Mouse (Mus musculus): ENCODE measurements around the gene Cpeb3.
"Not testable (repeated sequence)": the region's sequence is repeated elsewhere in the genome, so short reads cannot be mapped to it uniquely, and the experiment has no call there.

Cpeb3 gene

DNA sequence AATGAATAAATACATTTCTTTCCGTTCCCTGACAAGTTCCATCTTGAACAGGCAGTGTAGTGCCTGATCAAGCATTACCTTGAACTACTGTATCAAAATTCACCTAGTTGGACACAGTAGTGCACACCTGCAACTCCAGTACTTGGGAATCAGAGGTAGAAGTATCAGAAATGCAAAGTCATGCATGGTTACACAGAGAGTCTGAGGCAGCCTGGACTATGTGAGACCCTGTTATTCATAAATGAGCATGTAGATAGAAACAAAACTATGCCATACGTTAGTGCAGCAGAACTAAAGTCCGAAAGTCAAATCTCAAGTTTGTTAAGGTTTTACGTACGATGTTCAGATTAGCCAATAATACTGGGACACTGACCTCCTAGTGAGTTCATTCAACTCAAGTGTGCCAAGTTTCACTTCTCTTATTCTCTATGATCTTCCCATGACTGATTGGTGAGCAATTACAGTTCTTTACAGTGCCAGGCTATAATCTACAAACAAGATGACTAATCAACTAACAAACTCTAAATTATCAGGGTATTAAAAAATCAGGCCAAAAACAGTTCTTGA is 51.5 kb downstream of the Cpeb3 start:
- no peak for DNase-seq (ENCODE audit: low spot score in 2 of 2)

DNA sequence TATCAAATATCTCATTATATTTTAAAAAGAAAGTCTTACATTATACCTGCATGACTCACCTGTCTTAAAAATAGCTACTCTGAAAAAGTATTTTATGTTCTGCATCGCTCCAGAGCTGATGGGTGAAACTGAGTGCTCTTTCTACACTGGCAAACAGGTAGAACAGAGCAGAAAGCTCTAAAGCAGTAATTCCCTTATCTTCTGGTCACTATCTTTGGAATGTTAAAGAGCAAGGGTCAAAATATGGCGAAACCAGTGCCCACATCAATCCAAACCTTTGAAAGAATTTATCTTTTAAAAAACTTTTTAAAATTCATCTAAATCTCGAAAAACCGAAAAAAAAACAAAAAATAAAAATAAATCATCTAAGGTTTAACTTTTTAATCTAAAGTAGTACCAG is 52.4 kb downstream of the Cpeb3 start:
- no peak for DNase-seq (ENCODE audit: low spot score in 2 of 2)

- no peak for DNase-seq (ENCODE audit: low spot score in 2 of 2)
Observed at GRCm38 (mm10) chr19:37147145-37147544, 61.3 kb downstream of the Cpeb3 start.

DNA sequence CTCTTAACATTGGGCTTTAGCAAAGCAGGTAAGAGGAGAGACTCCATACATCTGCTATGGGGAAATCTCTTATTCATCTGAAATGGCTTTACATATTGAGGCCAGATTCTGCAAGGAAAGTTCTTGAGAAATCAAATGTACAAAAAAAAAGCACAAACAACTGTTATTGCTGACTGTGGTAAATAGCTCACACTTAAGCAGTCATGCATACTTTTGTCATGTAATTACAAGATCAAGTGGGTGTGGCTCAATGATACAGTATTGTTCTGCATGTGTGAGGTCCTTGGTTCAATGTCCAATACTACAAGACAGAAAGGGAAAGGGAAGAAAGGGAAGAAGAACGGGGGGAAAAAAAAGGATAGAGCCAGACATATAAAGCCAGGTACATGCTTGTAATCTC is 62.6 kb downstream of the Cpeb3 start:
- no peak for DNase-seq (ENCODE audit: low spot score in 2 of 2)

DNA sequence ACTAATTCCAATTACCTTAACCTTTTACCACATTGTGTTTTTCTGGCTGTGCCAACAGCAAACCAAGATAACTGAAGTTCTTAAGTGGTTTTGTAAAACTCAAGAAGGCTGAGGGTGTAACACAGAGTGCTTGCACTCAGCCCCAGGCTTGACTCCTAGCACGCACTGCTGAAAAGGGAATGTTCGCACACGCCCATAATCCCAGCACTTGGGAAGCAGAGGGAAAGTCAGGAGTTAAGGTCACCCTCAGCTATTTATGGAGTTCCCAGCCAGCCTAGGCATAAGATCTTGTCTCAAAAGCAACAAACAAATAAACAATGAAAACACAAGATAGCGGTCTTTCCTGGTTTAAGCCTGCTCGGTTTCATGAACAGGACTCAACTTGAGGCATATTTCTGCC is 63.0 kb downstream of the Cpeb3 start:
- no peak for DNase-seq (ENCODE audit: low spot score in 2 of 2)

- DNase-seq (ENCODE audit: low spot score in 2 of 2) = no peak
Observed at GRCm38 (mm10) chr19:37141623-37142022, 66.8 kb downstream of the Cpeb3 start.

GRCm38 (mm10) chr19:37137133-37137532 is 71.3 kb downstream of the Cpeb3 start:
- DNase-seq (ENCODE audit: low spot score in 2 of 2) = no peak

DNA sequence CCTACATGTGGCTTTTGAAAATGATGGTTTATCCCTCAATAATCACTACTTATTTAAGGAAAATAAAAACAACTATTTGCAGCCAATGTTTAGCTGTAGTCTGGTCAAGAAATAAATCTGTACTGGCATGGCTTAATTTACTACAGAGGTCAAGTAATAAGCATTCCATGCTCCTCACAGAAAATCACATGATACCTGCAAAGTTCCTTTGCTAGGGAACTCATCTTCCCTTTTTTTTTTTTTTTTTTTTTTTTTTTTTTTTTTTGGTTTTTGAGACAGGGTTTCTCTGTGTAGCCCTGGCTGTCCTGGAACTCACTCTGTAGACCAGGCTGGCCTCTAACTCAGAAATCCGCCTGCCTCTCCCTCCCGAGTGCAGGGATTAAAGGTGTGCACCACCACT is 72.9 kb downstream of the Cpeb3 start:
- not testable (repeated sequence) for DNase-seq (ENCODE audit: low spot score in 2 of 2)

DNA sequence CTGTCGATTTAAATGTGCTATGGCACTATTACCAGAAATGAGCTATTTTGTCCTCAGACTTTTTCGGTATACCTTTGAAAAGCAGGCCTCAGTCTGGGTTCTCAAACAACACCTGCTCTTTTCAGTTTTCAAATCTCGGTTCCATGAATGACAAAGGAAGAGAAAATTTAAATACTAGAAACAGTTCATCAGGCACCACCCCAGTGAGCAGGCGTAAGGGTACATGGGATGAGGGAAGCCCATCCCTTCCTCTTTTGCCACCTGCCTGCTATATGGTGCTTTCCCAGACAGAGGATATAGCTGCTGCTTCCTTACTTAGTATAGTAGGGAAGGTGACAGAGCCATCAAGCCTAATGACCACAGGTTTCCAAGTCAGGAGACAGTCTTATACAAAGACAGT is 74.7 kb downstream of the Cpeb3 start:
- DNase-seq (ENCODE audit: low spot score in 2 of 2) = no peak

- DNase-seq (ENCODE audit: low spot score in 2 of 2) = no peak
Observed at GRCm38 (mm10) chr19:37131660-37132059, 76.7 kb downstream of the Cpeb3 start.

GRCm38 (mm10) chr19:37128461-37128860 is 79.9 kb downstream of the Cpeb3 start:
- no peak for DNase-seq (ENCODE audit: low spot score in 2 of 2)

DNA sequence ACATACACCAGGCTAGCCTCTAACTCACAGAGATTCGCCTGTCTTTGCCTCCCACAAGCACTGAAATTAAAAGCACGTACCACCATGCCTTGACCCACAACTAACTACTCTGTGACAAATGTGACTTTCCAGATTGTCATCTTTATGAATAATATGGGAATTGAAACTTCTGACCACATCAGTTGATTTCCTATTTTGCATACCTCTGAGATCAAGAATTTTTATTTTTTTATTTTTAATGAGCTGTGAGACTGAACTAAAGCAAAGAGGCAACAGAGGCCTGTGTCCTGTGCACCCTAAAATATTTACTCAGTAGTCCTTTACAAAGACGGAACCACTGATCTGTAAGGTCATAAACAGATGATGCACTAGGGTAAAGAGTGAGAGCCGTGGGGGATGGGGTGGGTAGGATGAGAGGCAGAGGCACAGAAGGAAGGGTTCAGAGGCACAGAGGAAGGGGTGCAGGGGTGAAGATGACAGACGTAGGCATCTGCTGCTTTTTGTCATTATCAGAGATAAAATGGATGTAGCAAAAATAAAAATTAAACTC is 81.3 kb downstream of the Cpeb3 start:
- no peak for DNase-seq (ENCODE audit: low spot score in 2 of 2)

DNA sequence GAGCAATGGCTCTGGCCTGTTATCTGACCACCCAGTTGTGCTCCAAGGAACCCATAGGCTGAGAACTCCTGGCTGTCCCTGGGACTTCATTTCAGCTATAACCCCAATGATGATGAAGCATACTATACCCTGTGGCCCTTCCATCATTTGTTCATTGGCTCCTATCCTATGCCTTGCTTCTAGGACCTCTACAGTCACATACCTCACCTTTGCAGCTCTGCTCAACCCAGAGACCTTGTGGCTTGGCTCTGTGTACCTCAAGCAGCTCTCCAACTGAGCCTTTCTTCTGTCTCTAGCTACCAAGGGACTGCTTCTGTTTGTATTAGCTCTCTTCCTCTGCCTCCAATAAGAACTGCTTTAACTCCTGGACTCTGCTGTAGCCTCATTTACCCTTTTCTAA is 83.4 kb downstream of the Cpeb3 start:
- DNase-seq (ENCODE audit: low spot score in 2 of 2) = no peak

GRCm38 (mm10) chr19:37119281-37119680 is 89.1 kb downstream of the Cpeb3 start:
- no peak for DNase-seq (ENCODE audit: low spot score in 2 of 2)

DNA sequence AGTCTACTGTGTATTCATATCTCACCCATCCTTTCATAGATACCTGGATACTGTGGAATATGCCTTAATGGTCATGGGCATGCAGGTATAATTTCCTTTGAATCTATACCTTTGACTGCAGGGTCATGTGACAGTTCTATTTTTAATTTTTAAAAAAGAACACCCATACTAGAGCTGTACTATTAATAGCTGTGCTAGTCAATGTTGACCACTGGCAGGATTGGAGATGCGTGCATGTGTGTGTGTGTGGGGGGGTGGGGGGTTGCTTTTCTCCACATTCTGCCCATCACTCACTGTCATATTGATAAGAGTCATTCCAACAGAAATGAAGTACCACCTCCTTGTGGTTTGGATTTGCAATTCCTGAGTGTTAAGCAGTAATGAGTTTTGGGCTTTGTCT is 92.6 kb downstream of the Cpeb3 start:
- DNase-seq (ENCODE audit: low spot score in 2 of 2) = no peak

DNA sequence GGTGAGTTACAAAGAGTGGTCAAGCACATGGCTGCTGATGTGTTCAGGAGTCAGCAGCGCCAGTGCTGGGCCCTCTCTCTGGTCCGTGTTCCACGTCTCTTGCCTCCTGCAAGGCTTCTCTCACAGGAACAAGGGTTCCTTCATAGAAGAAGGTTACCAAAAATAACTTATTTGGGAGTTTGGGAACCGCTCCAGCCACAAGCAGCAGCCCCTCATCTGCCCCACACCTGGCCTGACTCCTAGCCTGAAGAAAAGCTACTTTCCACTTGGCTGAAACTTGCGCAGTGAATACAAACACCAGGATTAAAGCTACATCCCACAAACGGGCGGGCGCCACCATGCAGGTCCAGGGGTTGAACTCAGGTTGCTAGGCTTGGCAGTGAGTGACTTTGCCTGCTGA is 93.0 kb downstream of the Cpeb3 start:
- DNase-seq (ENCODE audit: low spot score in 2 of 2) = no peak

GRCm38 (mm10) chr19:37111831-37112230 is 96.6 kb downstream of the Cpeb3 start:
- DNase-seq (ENCODE audit: low spot score in 2 of 2) = no peak

GRCm38 (mm10) chr19:37110494-37110893 is 97.9 kb downstream of the Cpeb3 start:
- no peak for DNase-seq (ENCODE audit: low spot score in 2 of 2)

- no peak for DNase-seq (ENCODE audit: low spot score in 2 of 2)
Observed at GRCm38 (mm10) chr19:37109853-37110252, 98.5 kb downstream of the Cpeb3 start.

GRCm38 (mm10) chr19:37100689-37101088 is 107.7 kb downstream of the Cpeb3 start:
- no peak for DNase-seq (ENCODE audit: low spot score in 2 of 2)

DNA sequence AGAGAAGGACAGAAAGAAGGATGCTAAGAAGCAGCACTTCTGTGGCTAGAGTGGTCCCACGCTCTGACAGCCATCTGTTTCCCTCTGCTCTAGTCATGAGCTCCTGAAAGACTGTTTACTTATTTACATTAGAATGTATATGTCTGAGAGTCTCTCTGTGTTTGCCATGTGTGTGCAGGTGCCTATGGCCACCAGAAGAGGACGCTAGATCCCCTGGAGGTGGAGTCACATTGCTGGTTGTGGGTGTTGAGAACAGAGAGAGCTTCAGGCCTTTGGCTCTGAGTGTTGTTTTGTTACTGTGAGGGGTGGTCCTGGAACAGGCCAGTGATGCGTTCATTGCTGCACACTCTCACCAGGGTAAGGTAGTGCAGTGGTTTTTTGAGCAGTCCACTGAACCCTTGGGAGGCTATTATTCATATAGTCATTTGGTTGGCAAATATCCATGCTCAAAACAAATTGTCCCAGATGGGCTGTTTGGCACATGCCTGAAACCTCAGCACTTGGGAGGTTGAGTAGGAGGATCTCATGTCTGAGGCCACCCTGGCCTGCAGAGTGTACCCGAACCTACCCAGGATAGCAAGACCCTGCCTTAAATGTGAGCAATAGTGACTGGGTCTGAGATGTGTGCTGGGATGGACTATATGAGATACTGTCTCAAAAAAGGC is 112.6 kb downstream of the Cpeb3 start:
- DNase-seq (ENCODE audit: low spot score in 2 of 2) = no peak

GRCm38 (mm10) chr19:37093181-37093580 is 115.2 kb downstream of the Cpeb3 start:
- DNase-seq (ENCODE audit: low spot score in 2 of 2) = no peak

DNA sequence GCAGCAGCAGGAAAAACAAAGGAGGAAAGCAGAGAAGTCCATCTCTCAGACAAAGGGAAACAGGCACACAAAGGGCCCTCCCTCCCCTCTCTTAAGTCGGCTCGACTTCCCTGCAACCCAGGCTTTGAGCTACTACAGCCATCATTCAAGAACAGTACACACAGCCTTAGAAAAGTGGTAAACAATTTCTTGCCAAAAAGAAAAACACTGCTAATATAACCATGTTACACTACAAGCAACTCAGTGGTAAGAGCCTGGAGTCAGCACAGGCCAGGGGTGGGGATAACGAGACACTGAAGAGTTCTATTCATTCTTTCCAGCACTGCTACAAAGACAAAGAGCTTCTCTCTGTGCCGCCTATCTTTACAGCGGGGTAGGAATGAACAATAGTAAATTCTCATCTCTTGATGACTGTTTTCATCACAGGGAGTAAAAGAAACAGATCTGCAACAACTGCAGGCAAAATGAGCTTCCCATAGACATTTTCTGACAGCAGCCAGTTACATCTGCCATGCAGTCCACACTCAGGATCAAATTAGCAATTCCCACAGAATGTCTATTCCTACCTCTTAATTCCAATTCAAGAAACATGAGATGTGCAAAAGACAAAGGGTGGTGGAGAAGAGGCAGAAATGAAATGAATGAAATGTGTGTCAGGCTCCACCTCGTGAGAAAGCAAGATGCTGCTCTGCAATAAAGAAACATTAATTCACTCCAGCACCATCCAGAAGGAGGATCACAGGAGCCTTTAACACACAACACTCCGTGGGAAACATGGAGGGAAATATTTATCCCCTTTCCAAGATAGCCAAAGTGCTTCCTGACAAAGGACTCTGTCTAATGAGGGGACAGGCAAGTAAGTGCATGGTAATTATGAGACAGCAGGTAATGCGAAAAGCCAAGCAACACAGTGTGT is 118.0 kb downstream of the Cpeb3 start:
- DNase-seq (ENCODE audit: low spot score in 2 of 2) = no peak

All from left cerebral cortex, adult 9 months (tissue).